Mouse (Mus musculus) T-helper 2 cell (primary cell): ENCODE data around the gene Olfr553.
"Not testable (repeated sequence)": the region's sequence is repeated elsewhere in the genome, so short reads cannot be mapped to it uniquely, and the experiment has no call there.

ENCODE experiments used
- in situ Hi-C: fragments of 300-600 bp; cut with MboI, MseI; formaldehyde crosslinking; loops from one replicate; pipeline ENCODE4 v1.15.1; 2025; ENCODE audit warnings: high pct_unique_total_duplicates

Olfr553 gene

GRCm38 (mm10) chr7:102618118-102618517 lies at the start of gene Olfr553:
Gene Olfr553 (minus strand): TSS chr7:102618218.
- in situ Hi-C loops: no loop called here

GRCm38 (mm10) chr7:102665378-102665777 lies 47.4 kb upstream of the Olfr553 start:
- in situ Hi-C loops: loop anchor here (10.0 kb wide), 1 partner anchor 249 kb away; the partner anchor contains the start of gene Olfr571

- in situ Hi-C loops: loop anchor here (10.0 kb wide), 1 partner anchor 250 kb away; the partner anchor contains the start of gene Olfr571
These were observed 46.6 kb upstream of the Olfr553 start, which contains the start of gene Olfr556 for GRCm38 (mm10) chr7:102664599-102664998. Gene Olfr556 (plus strand): TSS chr7:102664899.

- in situ Hi-C loops: no loop called here
These were observed 40.5 kb upstream of the Olfr553 start, which contains the start of gene Olfr555 for GRCm38 (mm10) chr7:102658523-102658922. Gene Olfr555 (plus strand): TSS chr7:102658823.

- in situ Hi-C loops: not testable (repeated sequence)
These were observed 26.9 kb upstream of the Olfr553 start for GRCm38 (mm10) chr7:102644945-102645344.

GRCm38 (mm10) chr7:102638132-102638531 lies 20.1 kb upstream of the Olfr553 start, which contains the start of gene Olfr554:
Gene Olfr554 (plus strand): TSS chr7:102638432.
- in situ Hi-C loops: loop anchor here (5.0 kb wide), 1 partner anchor 131 kb away; no protein-coding TSS in a partner anchor

GRCm38 (mm10) chr7:102636665-102637064 lies 18.6 kb upstream of the Olfr553 start:
- in situ Hi-C loops: loop anchor here (5.0 kb wide), 1 partner anchor 129 kb away; no protein-coding TSS in a partner anchor

GRCm38 (mm10) chr7:102620368-102620767 lies 2.4 kb upstream of the Olfr553 start:
- in situ Hi-C loops: not testable (repeated sequence)

- in situ Hi-C loops: no loop called here
These were observed 1.6 kb upstream of the Olfr553 start for GRCm38 (mm10) chr7:102619608-102620007.

- in situ Hi-C loops: no loop called here
These were observed 20.5 kb downstream of the Olfr553 start, which contains the start of gene Olfr552 for GRCm38 (mm10) chr7:102597378-102598031. Gene Olfr552 (plus strand): TSS chr7:102597770.

- in situ Hi-C loops: no loop called here
These were observed 26.2 kb downstream of the Olfr553 start, which contains the start of gene Olfr551 for GRCm38 (mm10) chr7:102591786-102592185. Gene Olfr551 (minus strand): TSS chr7:102591886.

GRCm38 (mm10) chr7:102575998-102576397 lies 42.0 kb downstream of the Olfr553 start:
- in situ Hi-C loops: no loop called here

GRCm38 (mm10) chr7:102573174-102573830 lies 44.7 kb downstream of the Olfr553 start:
- in situ Hi-C loops: no loop called here

- in situ Hi-C loops: no loop called here
These were observed 46.9 kb downstream of the Olfr553 start, which contains the start of gene Olfr550 for GRCm38 (mm10) chr7:102571142-102571541. Gene Olfr550 (plus strand): TSS chr7:102571442.

- in situ Hi-C loops: loop anchor here (5.0 kb wide), 1 partner anchor 44 kb away; no protein-coding TSS in a partner anchor
These were observed 51.8 kb downstream of the Olfr553 start for GRCm38 (mm10) chr7:102566219-102566618.

GRCm38 (mm10) chr7:102564999-102565997 lies 52.7 kb downstream of the Olfr553 start, which contains the start of gene Trim21:
Gene Trim21 (minus strand): TSS chr7:102565486.
- in situ Hi-C loops: loop anchor here (5.0 kb wide), 1 partner anchor 43 kb away; no protein-coding TSS in a partner anchor
